Mouse (Mus musculus) myocyte (in vitro differentiated cells): ENCODE data around the gene Cyp2e1.

ENCODE experiments used
- CEBPB ChIP-seq: IDR thresholded peaks from 2 replicates; pipeline ENCODE4 v1.6.1; 2011; ENCODE audit warnings: mild to moderate bottlenecking, moderate library complexity; ENCODE audit not compliant: poor library complexity, insufficient read depth, severe bottlenecking
- MYOG ChIP-seq, 3 experiments: IDR thresholded peaks; one replicate each; pipeline ENCODE4 v1.6.1; 2011; ENCODE audit warnings: control low read depth in 2 of 3, low read depth in 2 of 3, mild to moderate bottlenecking in 2 of 3; ENCODE audit not compliant: insufficient read length in 2 of 3, control insufficient read depth in 1 of 3, insufficient read depth in 1 of 3

DNA sequence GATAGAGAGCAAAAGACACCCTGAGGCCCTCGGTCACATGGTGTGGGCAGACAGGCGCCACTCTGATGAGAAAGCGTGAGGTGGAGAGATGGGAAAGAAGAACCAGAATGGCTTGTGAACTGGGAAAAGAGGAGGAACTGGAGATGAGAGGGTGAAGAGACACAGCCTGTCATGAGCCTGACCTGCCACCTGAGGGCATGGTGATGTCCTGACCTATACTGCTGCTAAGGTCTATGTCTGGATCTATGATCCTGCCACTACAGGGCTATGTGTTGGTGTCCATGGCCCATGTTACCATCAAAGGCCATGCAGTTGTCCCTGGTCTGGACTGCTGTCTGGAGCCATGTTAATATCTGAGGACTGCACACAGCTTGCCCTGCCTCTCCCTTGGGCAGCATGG lies 34.1 kb downstream of the Cyp2e1 start:
- TF ChIP-seq MYOG (IDR thresholded peaks at IDR 0.05; ENCODE audit: control insufficient read depth in 1 of 3, insufficient read depth in 1 of 3, insufficient read length in 2 of 3, low read depth in 2 of 3): no peak
- no peak for TF ChIP-seq CEBPB
